Mouse (Mus musculus): ENCODE results near the gene Prr5l. TPM values are rescaled to one million over a fixed set of nuclear protein-coding genes. Genes with fewer than 3 reads are reported as not detected.

Prr5l gene
- polyA plus RNA-seq, 1 experiment = 0.06 TPM

- Histone ChIP-seq H3K4me2 (ENCODE audit: low read depth) (no peak overlapping the region), H3K79me2 (ENCODE audit: control insufficient read depth, insufficient read depth) (no peaks in the 10 kb centered on the region), H3ac (ENCODE audit: control insufficient read depth, insufficient read length) (no peak overlapping the region), H3K27me3 (ENCODE audit: control insufficient read depth, insufficient read depth, insufficient read length) (no peaks in the 10 kb centered on the region), H3K36me3 (ENCODE audit: control insufficient read depth, insufficient read depth) (no peaks in the 10 kb centered on the region), H3K4me3 (no peak overlapping the region)
- TF ChIP-seq POLR2A (IDR thresholded peaks at IDR 0.05; ENCODE audit: insufficient read length, low read depth) = no peak
Observed at GRCm38 (mm10) chr2:101834816-101835523, 47.9 kb downstream of the Prr5l start.

DNA sequence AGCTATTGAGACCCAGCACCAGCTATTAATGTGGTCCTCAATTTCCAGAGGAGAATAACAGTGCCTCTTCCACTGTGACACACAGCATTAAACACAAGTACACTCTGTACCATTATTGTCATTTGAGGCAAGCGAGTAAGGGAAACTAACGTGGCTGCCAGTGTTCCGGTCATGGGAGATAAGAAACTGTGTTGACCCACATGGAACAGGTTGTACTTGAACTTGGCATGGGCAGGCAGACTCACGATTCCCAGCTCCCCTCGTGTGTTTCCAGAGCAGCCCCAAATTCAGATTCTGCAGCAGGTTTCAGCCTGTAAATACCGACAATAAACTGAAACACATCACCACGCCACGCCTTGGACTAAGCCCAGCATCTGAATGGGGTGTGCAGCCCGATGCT, 50.5 kb downstream of the Prr5l start:
- no peak overlapping the region for H3ac ChIP-seq (ENCODE audit: control insufficient read depth, insufficient read length)
- TF ChIP-seq MYOG (IDR thresholded peaks at IDR 0.05; ENCODE audit: control insufficient read depth in 1 of 3, insufficient read depth in 1 of 3, insufficient read length in 2 of 3, low read depth in 2 of 3) (no peak), SRF (IDR thresholded peaks at IDR 0.05; ENCODE audit: control insufficient read depth, insufficient read length, low read depth) (no peak), CEBPB (IDR thresholded peaks at IDR 0.05; ENCODE audit: insufficient read depth, poor library complexity, severe bottlenecking) (no peak), TCF3 (IDR thresholded peaks at IDR 0.05; ENCODE audit: insufficient read length, low read depth) (no peak), MYOD1 (IDR thresholded peaks at IDR 0.05; ENCODE audit: control insufficient read depth in 1 of 3, insufficient read length in 2 of 3, low read depth in 2 of 3) (no peak), REST (IDR thresholded peaks at IDR 0.05; ENCODE audit: insufficient read depth, insufficient read length) (no peak), E2F4 (IDR thresholded peaks at IDR 0.05; ENCODE audit: insufficient read depth) (no peak), MAX (IDR thresholded peaks at IDR 0.05; ENCODE audit: low read depth) (no peak)

GRCm38 (mm10) chr2:101831851-101832250, 51.0 kb downstream of the Prr5l start:
- H3K4me3 ChIP-seq = no peak overlapping the region
- no peaks in the 10 kb centered on the region for H3K36me3 ChIP-seq (ENCODE audit: control insufficient read depth, insufficient read depth)
- no peak overlapping the region for H3K4me2 ChIP-seq (ENCODE audit: low read depth)
- no peak overlapping the region for H3ac ChIP-seq (ENCODE audit: control insufficient read depth, insufficient read length)
- no peaks in the 10 kb centered on the region for H3K27me3 ChIP-seq (ENCODE audit: control insufficient read depth, insufficient read depth, insufficient read length)
- no peak for TF ChIP-seq SRF (IDR thresholded peaks at IDR 0.05; ENCODE audit: control insufficient read depth, insufficient read length, low read depth)
- no peak for TF ChIP-seq MYOD1 (IDR thresholded peaks at IDR 0.05; ENCODE audit: control insufficient read depth in 1 of 3, insufficient read length in 2 of 3, low read depth in 2 of 3)
- TF ChIP-seq MYOG (IDR thresholded peaks at IDR 0.05; ENCODE audit: control insufficient read depth in 1 of 3, insufficient read depth in 1 of 3, insufficient read length in 2 of 3, low read depth in 2 of 3) = no peak
- TF ChIP-seq USF1 (IDR thresholded peaks at IDR 0.05; ENCODE audit: low read depth) = no peak
- TF ChIP-seq TCF3 (IDR thresholded peaks at IDR 0.05; ENCODE audit: insufficient read length, low read depth) = no peak
- no peaks in the 10 kb centered on the region for H3K79me2 ChIP-seq (ENCODE audit: control insufficient read depth, insufficient read depth)

More for the DNA sequence above, 50.5 kb downstream of the Prr5l start:
- Histone ChIP-seq H3K4me3 (no peak overlapping the region), H3K36me3 (ENCODE audit: control insufficient read depth, insufficient read depth) (no peaks in the 10 kb centered on the region), H3K79me2 (ENCODE audit: control insufficient read depth, insufficient read depth) (no peaks in the 10 kb centered on the region), H3K4me2 (ENCODE audit: low read depth) (no peak overlapping the region), H3K27me3 (ENCODE audit: control insufficient read depth, insufficient read depth, insufficient read length) (no peaks in the 10 kb centered on the region)

DNA sequence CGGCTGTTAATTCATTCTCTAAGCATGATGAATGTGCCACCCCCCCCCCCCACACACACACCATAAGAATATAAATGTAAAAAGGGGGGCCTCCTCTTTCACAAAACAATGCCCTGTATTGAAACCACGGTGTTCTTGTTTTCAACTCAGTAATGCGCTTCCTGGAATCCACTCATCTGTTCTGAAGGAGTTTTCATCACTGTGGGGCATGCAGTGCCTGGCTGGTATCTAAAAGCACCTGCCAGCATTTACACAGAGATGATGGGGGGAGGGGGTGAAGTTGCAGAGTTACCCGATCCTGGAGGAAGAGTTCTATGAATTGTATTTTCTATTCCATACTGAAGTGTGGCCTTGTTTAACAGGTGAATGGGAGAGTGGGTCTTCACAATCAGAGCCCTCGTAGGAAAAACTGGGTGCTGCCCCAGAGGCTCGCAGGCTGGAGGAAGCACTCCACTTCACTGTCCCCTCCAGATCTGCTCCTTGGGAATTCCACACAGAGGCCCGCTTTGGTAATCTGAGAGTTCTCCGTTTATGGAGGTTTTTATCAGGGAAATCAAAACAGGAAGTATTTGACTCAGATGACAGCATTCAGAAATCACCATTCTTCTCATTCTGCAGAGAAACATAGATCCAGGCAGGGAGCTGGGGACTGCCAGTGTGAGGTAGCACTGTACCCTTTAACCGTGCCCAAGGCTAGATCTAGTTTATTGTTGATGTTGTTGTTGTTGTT, 52.5 kb downstream of the Prr5l start:
- Histone ChIP-seq H3K4me3 (no peak overlapping the region), H3K27me3 (ENCODE audit: control insufficient read depth, insufficient read depth, insufficient read length) (no peaks in the 10 kb centered on the region), H3K4me2 (ENCODE audit: low read depth) (no peak overlapping the region), H3K79me2 (ENCODE audit: control insufficient read depth, insufficient read depth) (no peaks in the 10 kb centered on the region), H3K36me3 (ENCODE audit: control insufficient read depth, insufficient read depth) (no peaks in the 10 kb centered on the region), H3ac (ENCODE audit: control insufficient read depth, insufficient read length) (no peak overlapping the region)
- TF ChIP-seq USF1 (IDR thresholded peaks at IDR 0.05; ENCODE audit: low read depth) = no peak
- TF ChIP-seq REST (IDR thresholded peaks at IDR 0.05; ENCODE audit: insufficient read depth, insufficient read length) = no peak
- TF ChIP-seq TCF3 (IDR thresholded peaks at IDR 0.05; ENCODE audit: insufficient read length, low read depth) = no peak
- no peak for TF ChIP-seq POLR2AphosphoS2 (IDR thresholded peaks at IDR 0.05; ENCODE audit: insufficient read length, low read depth)
- TF ChIP-seq POLR2A (IDR thresholded peaks at IDR 0.05; ENCODE audit: insufficient read length, low read depth) = no peak
- no peak for TF ChIP-seq SRF (IDR thresholded peaks at IDR 0.05; ENCODE audit: control insufficient read depth, insufficient read length, low read depth)
- no peak for TF ChIP-seq TCF12 (IDR thresholded peaks at IDR 0.05; ENCODE audit: insufficient read depth, poor library complexity, severe bottlenecking)
- TF ChIP-seq MYOD1 (IDR thresholded peaks at IDR 0.05; ENCODE audit: control insufficient read depth in 1 of 3, insufficient read length in 2 of 3, low read depth in 2 of 3) = no peak
- no peak for TF ChIP-seq E2F4 (IDR thresholded peaks at IDR 0.05; ENCODE audit: insufficient read depth)
- no peak for TF ChIP-seq CEBPB (IDR thresholded peaks at IDR 0.05; ENCODE audit: insufficient read depth, poor library complexity, severe bottlenecking)
- TF ChIP-seq MYOG (IDR thresholded peaks at IDR 0.05; ENCODE audit: control insufficient read depth in 1 of 3, insufficient read depth in 1 of 3, insufficient read length in 2 of 3, low read depth in 2 of 3) = no peak
- TF ChIP-seq MAX (IDR thresholded peaks at IDR 0.05; ENCODE audit: low read depth) = no peak

- no peak overlapping the region for H3K4me2 ChIP-seq (ENCODE audit: low read depth)
- no peaks in the 10 kb centered on the region for H3K27me3 ChIP-seq (ENCODE audit: control insufficient read depth, insufficient read depth, insufficient read length)
- H3ac ChIP-seq (ENCODE audit: control insufficient read depth, insufficient read length) = no peak overlapping the region
- H3K36me3 ChIP-seq (ENCODE audit: control insufficient read depth, insufficient read depth) = no peaks in the 10 kb centered on the region
- no peaks in the 10 kb centered on the region for H3K79me2 ChIP-seq (ENCODE audit: control insufficient read depth, insufficient read depth)
- no peak overlapping the region for H3K4me3 ChIP-seq
- no peak for TF ChIP-seq MAX (IDR thresholded peaks at IDR 0.05; ENCODE audit: low read depth)
- TF ChIP-seq TCF12 (IDR thresholded peaks at IDR 0.05; ENCODE audit: insufficient read depth, poor library complexity, severe bottlenecking) = no peak
- TF ChIP-seq E2F4 (IDR thresholded peaks at IDR 0.05; ENCODE audit: insufficient read depth) = no peak
- no peak for TF ChIP-seq TCF3 (IDR thresholded peaks at IDR 0.05; ENCODE audit: insufficient read length, low read depth)
Observed at GRCm38 (mm10) chr2:101829013-101829412, 53.8 kb downstream of the Prr5l start.
